ENCODE assay signal across 23 mouse cellular contexts in genomic region chr1:32258942-32259341, GRCm38 (mm10).
"Had no signal": no experiment of that assay in that cellular context is flagged by ENCODE, and none has a peak within 500 bp of the region (broad histone marks: within the 10 kb centered on the region; RNA-seq: fewer than 3 reads in every experiment).

No protein-coding gene starts in this region.

- H3K9ac ChIP-seq: limb, embryonic 13.5 days; liver, embryonic 12.5 days; liver, embryonic 15.5 days; lung, embryonic 15.5 days; midbrain, embryonic 15.5 days; neural tube, embryonic 12.5 days; stomach, embryonic 15.5 days had no signal

- H3K36me3 ChIP-seq: limb, embryonic 10.5 days; limb, embryonic 13.5 days; liver, embryonic 12.5 days; liver, embryonic 15.5 days; lung, embryonic 15.5 days; midbrain, embryonic 15.5 days; neural tube, embryonic 12.5 days; stomach, embryonic 15.5 days had no signal

- H3K4me2 ChIP-seq: limb, embryonic 13.5 days; liver, embryonic 12.5 days; liver, embryonic 15.5 days; lung, embryonic 15.5 days; midbrain, embryonic 11.5 days; midbrain, embryonic 15.5 days; neural tube, embryonic 12.5 days; stomach, embryonic 15.5 days had no signal

- H3K27ac ChIP-seq: kidney, postnatal 0 days; layer of hippocampus, adult 2 months; limb, embryonic 10.5 days; limb, embryonic 13.5 days; liver, embryonic 12.5 days; liver, embryonic 15.5 days; lung, embryonic 15.5 days; midbrain, embryonic 15.5 days; neural tube, embryonic 12.5 days; stomach, embryonic 15.5 days had no signal

- H3K27me3 ChIP-seq: limb, embryonic 13.5 days; liver, embryonic 12.5 days; liver, embryonic 15.5 days; lung, embryonic 15.5 days; megakaryocyte, embryonic 14.5 days; midbrain, embryonic 15.5 days; neural tube, embryonic 12.5 days; stomach, embryonic 15.5 days had no signal

- H3K4me1 ChIP-seq: limb, embryonic 10.5 days; limb, embryonic 13.5 days; liver, embryonic 12.5 days; liver, embryonic 15.5 days; lung, embryonic 15.5 days; megakaryocyte, embryonic 14.5 days; midbrain, embryonic 15.5 days; neural tube, embryonic 12.5 days; stomach, embryonic 15.5 days had no signal

- H3K4me3 ChIP-seq: layer of hippocampus, adult 2 months; limb, embryonic 10.5 days; limb, embryonic 13.5 days; liver, embryonic 12.5 days; liver, embryonic 15.5 days; lung, embryonic 15.5 days; megakaryocyte, embryonic 14.5 days; midbrain, embryonic 15.5 days; neural tube, embryonic 12.5 days; stomach, embryonic 15.5 days had no signal

- DNase-seq: kidney, adult 9 months; kidney, postnatal 25 days; layer of hippocampus, adult 9-11 months; liver; lung, adult 18-20 months; lung, postnatal 10 days; lung, postnatal 36 days; retina, postnatal 1 day; right cerebral cortex, postnatal 25 days; spleen, adult 18-20 months; thymus, postnatal 25 days had no signal

- ATAC-seq: liver, embryonic 12.5 days; midbrain, embryonic 15.5 days had no signal

- H3K9me3 ChIP-seq: limb, embryonic 10.5 days; limb, embryonic 13.5 days; liver, embryonic 12.5 days; liver, embryonic 15.5 days; lung, embryonic 15.5 days; midbrain, embryonic 15.5 days; neural tube, embryonic 12.5 days; stomach, embryonic 15.5 days had no signal
